Mouse (Mus musculus): Measurements from ENCODE around the gene Vgll1.

DNA sequence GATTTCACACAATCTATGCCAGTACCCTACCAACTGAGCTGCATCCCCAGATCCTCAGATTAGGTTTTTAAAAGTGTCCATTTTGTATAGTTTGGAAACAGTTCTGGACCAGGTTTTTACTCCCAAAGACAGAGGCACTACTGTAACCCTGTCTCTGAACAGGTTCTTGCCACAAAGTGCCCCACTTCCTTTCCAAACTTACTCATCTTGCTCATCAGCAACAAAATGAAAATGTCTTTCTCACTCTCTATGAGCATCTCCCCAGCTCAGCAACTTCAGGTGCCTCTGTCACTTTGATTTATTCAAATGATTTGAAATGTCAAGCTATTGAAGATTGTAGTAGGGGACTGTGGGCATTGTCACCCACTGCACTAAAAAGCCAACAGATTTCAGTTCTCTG is 49.7 kb downstream of the Vgll1 start:
- TF ChIP-seq CTCF (IDR thresholded peaks at IDR 0.05; ENCODE audit: extremely low read depth, insufficient read depth, insufficient read length, insufficient replicate concordance): no peak
- no peak for TF ChIP-seq POLR2A (IDR thresholded peaks at IDR 0.05; ENCODE audit: low read depth, low read length)

Data from spleen, adult 2 months (tissue).